Mouse (Mus musculus) brain, embryonic 14.5 days (tissue): ENCODE measurements at regions not wholly inside any gene's neighbourhood (a gene's known extent, or its start where the extent isn't known, plus 50 kb on each side); places are given as distances from the start of the nearest gene placed in this dataset.

Experiments used
- DNase-seq: peaks from one replicate; pipeline ENCODE4 v3.0.0-alpha.2; 2011; ENCODE audit warnings: low read depth
- CTCF ChIP-seq: fragments of 200-500 bp; IDR thresholded peaks from 2 replicates; pipeline ENCODE4 v1.5.1; 2012; ENCODE audit warnings: inconsistent platforms, mild to moderate bottlenecking, moderate library complexity, borderline replicate concordance; ENCODE audit not compliant: insufficient read depth, insufficient read length; ENCODE audit errors: extremely low read depth
- POLR2A ChIP-seq: fragments of 200-500 bp; IDR thresholded peaks from 2 replicates; pipeline ENCODE4 v1.6.1; 2012; ENCODE audit warnings: mild to moderate bottlenecking, inconsistent platforms, borderline replicate concordance; ENCODE audit not compliant: poor library complexity, insufficient read depth, insufficient read length, severe bottlenecking; ENCODE audit errors: extremely low read depth

- DNase-seq = no peak
- TF ChIP-seq POLR2A (no peak), CTCF (no peak)
Measured at GRCm38 (mm10) chr13:18063677-18064076, 70.5 kb upstream of the Yae1d1 start.

GRCm38 (mm10) chr13:18060265-18060664 lies 67.1 kb upstream of the Yae1d1 start:
- no peak for TF ChIP-seq CTCF
- TF ChIP-seq POLR2A = no peak
- DNase-seq = peak; percentile 46

DNA sequence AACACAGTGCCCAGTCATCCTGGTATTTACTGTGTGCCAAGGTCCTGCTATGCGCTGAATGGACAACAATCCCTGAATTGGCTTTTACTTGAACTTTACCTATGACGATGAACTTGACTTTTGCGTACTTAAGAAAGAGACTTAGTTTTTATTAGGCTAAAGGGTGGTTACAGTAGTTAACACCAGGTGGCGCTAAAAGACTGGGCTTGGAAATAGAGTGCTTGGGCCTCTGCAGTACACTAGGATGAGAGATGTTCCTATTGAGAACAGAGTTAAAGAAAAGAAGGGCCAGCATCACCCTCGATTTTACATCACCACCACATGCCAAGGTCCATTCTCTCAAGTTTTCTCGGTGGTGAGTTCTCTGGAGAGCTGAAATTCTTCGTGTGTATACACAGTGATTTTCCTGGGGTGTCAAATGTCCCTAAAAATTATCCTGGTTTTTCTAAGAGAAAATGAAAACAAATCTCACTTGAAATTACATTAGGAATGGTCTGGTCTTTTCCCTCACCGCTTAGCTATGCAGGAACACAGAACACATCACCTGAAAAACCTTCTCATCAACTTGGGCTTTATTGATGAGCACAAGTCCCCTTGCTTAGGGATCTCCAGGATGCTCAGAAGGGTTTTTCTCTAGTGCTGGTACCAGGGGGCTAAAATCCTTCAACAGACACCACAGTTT lies 64.2 kb upstream of the Yae1d1 start:
- peak; percentile 92 for DNase-seq
- TF ChIP-seq POLR2A (no peak), CTCF (peak; percentile 70; the same call in 1 of the 2 replicates)

DNA sequence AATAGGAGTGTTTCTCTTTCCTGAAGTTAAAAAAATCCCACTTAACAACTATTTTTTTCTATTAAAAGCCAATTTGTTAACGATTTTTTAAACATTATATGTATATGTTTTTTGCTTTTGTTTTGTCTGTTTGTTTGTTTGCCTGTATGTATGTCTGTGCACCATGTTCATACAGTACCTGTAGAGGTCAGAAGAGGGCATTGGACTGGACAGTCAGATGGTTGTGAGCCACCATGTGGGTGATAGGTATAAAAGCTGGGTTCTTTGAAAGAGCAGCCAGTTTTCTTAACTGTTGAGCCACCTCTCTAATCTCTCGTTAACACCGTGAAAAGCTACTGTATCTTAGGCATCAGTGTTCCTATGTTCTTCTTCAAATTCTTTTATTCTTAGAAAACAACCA lies 63.7 kb upstream of the Yae1d1 start:
- TF ChIP-seq POLR2A (no peak), CTCF (no peak)
- DNase-seq = no peak

DNA sequence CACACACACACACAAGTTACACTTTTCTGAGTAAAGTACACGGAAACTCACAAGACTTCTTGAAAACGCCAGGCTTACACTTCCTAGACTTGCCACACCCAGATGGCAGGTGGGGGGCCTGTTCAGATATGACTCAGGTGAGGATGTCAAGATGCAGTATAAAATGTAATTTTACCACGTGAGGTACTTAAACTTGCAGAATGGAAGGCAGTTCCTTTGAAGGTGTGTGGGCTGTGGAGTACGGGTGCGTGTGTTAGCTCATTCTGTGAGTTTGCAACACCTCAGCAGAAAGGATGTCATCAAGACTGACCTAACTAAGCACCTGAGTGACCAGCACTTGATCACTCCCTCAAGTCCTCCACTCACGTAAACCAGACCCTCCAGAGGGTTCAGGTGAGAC lies 50.0 kb upstream of the Yae1d1 start:
- no peak for TF ChIP-seq CTCF
- TF ChIP-seq POLR2A = no peak
- DNase-seq = no peak
